Mouse (Mus musculus): Measurements from ENCODE around the gene Kif3c. TPM values are rescaled to one million over a fixed set of nuclear protein-coding genes. Genes with fewer than 3 reads are reported as not detected.

Kif3c gene
- polyA plus RNA-seq, 1 experiment from 2014 or later = 0.72 TPM

GRCm38 (mm10) chr12:3422786-3423185 lies 57.9 kb downstream of the Kif3c start:
- H3K9me3 ChIP-seq (replicated peaks; ENCODE audit: control insufficient read depth, low read length) = no peaks in the 10 kb centered on the region
- no peaks in the 10 kb centered on the region for H3K27me3 ChIP-seq (ENCODE audit: control insufficient read depth, insufficient read depth, low read depth, low read length)
- whole genome bisulfite sequencing (ENCODE audit: insufficient replicate concordance) = 79% methylated on average over 1 of the region's 1 CpGs
- H3K9ac ChIP-seq (ENCODE audit: low read depth, low read length) = no peak overlapping the region
- H3K4me1 ChIP-seq (ENCODE audit: control insufficient read depth, low read depth, low read length) = peaks cover 11% of the 10 kb centered on the region
- no peaks in the 10 kb centered on the region for H3K36me3 ChIP-seq (ENCODE audit: control insufficient read depth, insufficient read depth)
- H3K4me3 ChIP-seq (ENCODE audit: low read depth, low read length) = no peak overlapping the region
- no peak overlapping the region for H3K27ac ChIP-seq (ENCODE audit: low read length)
- no peak for ATAC-seq (ENCODE audit: low read depth)
- H3K4me2 ChIP-seq (ENCODE audit: low read depth, low read length) = no peak overlapping the region

GRCm38 (mm10) chr12:3424179-3424578 lies 59.2 kb downstream of the Kif3c start:
- H3K9ac ChIP-seq (ENCODE audit: low read depth, low read length) = no peak overlapping the region
- H3K27me3 ChIP-seq (ENCODE audit: control insufficient read depth, insufficient read depth, low read depth, low read length) = no peaks in the 10 kb centered on the region
- peaks cover 17% of the 10 kb centered on the region for H3K4me1 ChIP-seq (ENCODE audit: control insufficient read depth, low read depth, low read length)
- WGBS (ENCODE audit: insufficient replicate concordance) = 79% methylated on average over 2 of the region's 2 CpGs
- no peaks in the 10 kb centered on the region for H3K9me3 ChIP-seq (replicated peaks; ENCODE audit: control insufficient read depth, low read length)
- no peak for ATAC-seq (ENCODE audit: low read depth)
- H3K4me2 ChIP-seq (ENCODE audit: low read depth, low read length) = no peak overlapping the region
- H3K36me3 ChIP-seq (ENCODE audit: control insufficient read depth, insufficient read depth) = no peaks in the 10 kb centered on the region
- H3K4me3 ChIP-seq (ENCODE audit: low read depth, low read length) = no peak overlapping the region
- H3K27ac ChIP-seq (ENCODE audit: low read length) = no peak overlapping the region

GRCm38 (mm10) chr12:3425375-3426341 lies 60.7 kb downstream of the Kif3c start:
- 25% methylated on average over 15 of the region's 15 CpGs for WGBS (ENCODE audit: insufficient replicate concordance)
- Histone ChIP-seq H3K4me1 (ENCODE audit: control insufficient read depth, low read depth, low read length) (peaks cover 26% of the 10 kb centered on the region), H3K4me2 (ENCODE audit: low read depth, low read length) (peak overlapping the region; percentile 90), H3K4me3 (ENCODE audit: low read depth, low read length) (peak overlapping the region; percentile 98), H3K27ac (ENCODE audit: low read length) (peak overlapping the region; percentile 98), H3K27me3 (ENCODE audit: control insufficient read depth, insufficient read depth, low read depth, low read length) (no peaks in the 10 kb centered on the region), H3K9ac (ENCODE audit: low read depth, low read length) (peak overlapping the region; percentile 55), H3K9me3 (replicated peaks; ENCODE audit: control insufficient read depth, low read length) (no peaks in the 10 kb centered on the region), H3K36me3 (ENCODE audit: control insufficient read depth, insufficient read depth) (no peaks in the 10 kb centered on the region)
- ATAC-seq (ENCODE audit: low read depth) = no peak

GRCm38 (mm10) chr12:3426530-3427034 lies 61.6 kb downstream of the Kif3c start, which contains the start of gene Asxl2:
Gene Asxl2 (plus strand): TSS chr12:3426857.
- Histone ChIP-seq H3K27ac (ENCODE audit: low read length) (peak within 1 kb of the TSS; percentile 98), H3K4me2 (ENCODE audit: low read depth, low read length) (peak within 1 kb of the TSS; percentile 90), H3K27me3 (ENCODE audit: control insufficient read depth, insufficient read depth, low read depth, low read length) (no peaks in the 10 kb centered on the region), H3K9ac (ENCODE audit: low read depth, low read length) (peak within 1 kb of the TSS; percentile 99), H3K9me3 (replicated peaks; ENCODE audit: control insufficient read depth, low read length) (no peaks in the 10 kb centered on the region), H3K36me3 (ENCODE audit: control insufficient read depth, insufficient read depth) (no peaks in the 10 kb centered on the region), H3K4me3 (ENCODE audit: low read depth, low read length) (peak within 1 kb of the TSS; percentile 98), H3K4me1 (ENCODE audit: control insufficient read depth, low read depth, low read length) (peaks cover 26% of the 10 kb centered on the region)
- WGBS (ENCODE audit: insufficient replicate concordance) = under 1% methylated on average over 48 of the region's 53 CpGs
- ATAC-seq (ENCODE audit: low read depth) = peak; percentile 94

GRCm38 (mm10) chr12:3427067-3427889 lies 62.3 kb downstream of the Kif3c start:
- under 1% methylated on average over 61 of the region's 65 CpGs for WGBS (ENCODE audit: insufficient replicate concordance)
- Histone ChIP-seq H3K27me3 (ENCODE audit: control insufficient read depth, insufficient read depth, low read depth, low read length) (no peaks in the 10 kb centered on the region), H3K4me1 (ENCODE audit: control insufficient read depth, low read depth, low read length) (peaks cover 29% of the 10 kb centered on the region)

GRCm38 (mm10) chr12:3427891-3428775 lies 63.2 kb downstream of the Kif3c start:
- ATAC-seq (ENCODE audit: low read depth) = no peak
- Histone ChIP-seq H3K4me1 (ENCODE audit: control insufficient read depth, low read depth, low read length) (peaks cover 29% of the 10 kb centered on the region), H3K27ac (ENCODE audit: low read length) (peak overlapping the region; percentile 98), H3K4me2 (ENCODE audit: low read depth, low read length) (peak overlapping the region; percentile 90), H3K9me3 (replicated peaks; ENCODE audit: control insufficient read depth, low read length) (no peaks in the 10 kb centered on the region), H3K9ac (ENCODE audit: low read depth, low read length) (peak overlapping the region; percentile 99), H3K4me3 (ENCODE audit: low read depth, low read length) (peak overlapping the region; percentile 98), H3K27me3 (ENCODE audit: control insufficient read depth, insufficient read depth, low read depth, low read length) (no peaks in the 10 kb centered on the region), H3K36me3 (ENCODE audit: control insufficient read depth, insufficient read depth) (no peaks in the 10 kb centered on the region)
- 44% methylated on average over 11 of the region's 11 CpGs for WGBS (ENCODE audit: insufficient replicate concordance)

More at GRCm38 (mm10) chr12:3427067-3427889, 62.3 kb downstream of the Kif3c start:
- ATAC-seq (ENCODE audit: low read depth) = peak; percentile 39
- Histone ChIP-seq H3K36me3 (ENCODE audit: control insufficient read depth, insufficient read depth) (no peaks in the 10 kb centered on the region), H3K4me3 (ENCODE audit: low read depth, low read length) (peak overlapping the region; percentile 98), H3K9me3 (replicated peaks; ENCODE audit: control insufficient read depth, low read length) (no peaks in the 10 kb centered on the region), H3K4me2 (ENCODE audit: low read depth, low read length) (peak overlapping the region; percentile 90), H3K9ac (ENCODE audit: low read depth, low read length) (peak overlapping the region; percentile 99), H3K27ac (ENCODE audit: low read length) (peak overlapping the region; percentile 98)

- no peaks in the 10 kb centered on the region for H3K27me3 ChIP-seq (ENCODE audit: control insufficient read depth, insufficient read depth, low read depth, low read length)
- H3K36me3 ChIP-seq (ENCODE audit: control insufficient read depth, insufficient read depth) = no peaks in the 10 kb centered on the region
- H3K4me3 ChIP-seq (ENCODE audit: low read depth, low read length) = no peak overlapping the region
- no peaks in the 10 kb centered on the region for H3K9me3 ChIP-seq (replicated peaks; ENCODE audit: control insufficient read depth, low read length)
- H3K4me1 ChIP-seq (ENCODE audit: control insufficient read depth, low read depth, low read length) = peaks cover 25% of the 10 kb centered on the region
- 0 out of 2 replicates have a peak overlapping the region, but pooled peaks have one; percentile 1 for H3K4me2 ChIP-seq (ENCODE audit: low read depth, low read length)
- H3K27ac ChIP-seq (ENCODE audit: low read length) = no peak overlapping the region
- no peak overlapping the region for H3K9ac ChIP-seq (ENCODE audit: low read depth, low read length)
- WGBS (ENCODE audit: insufficient replicate concordance) = 58% methylated on average over 2 of the region's 2 CpGs
- no peak for ATAC-seq (ENCODE audit: low read depth)
Measured at GRCm38 (mm10) chr12:3429681-3430442, 64.9 kb downstream of the Kif3c start.

GRCm38 (mm10) chr12:3430443-3430753 lies 65.5 kb downstream of the Kif3c start:
- peaks cover 21% of the 10 kb centered on the region for H3K4me1 ChIP-seq (ENCODE audit: control insufficient read depth, low read depth, low read length)
- H3K4me3 ChIP-seq (ENCODE audit: low read depth, low read length) = no peak overlapping the region
- H3K36me3 ChIP-seq (ENCODE audit: control insufficient read depth, insufficient read depth) = no peaks in the 10 kb centered on the region
- ATAC-seq (ENCODE audit: low read depth) = no peak
- no peaks in the 10 kb centered on the region for H3K9me3 ChIP-seq (replicated peaks; ENCODE audit: control insufficient read depth, low read length)
- no peaks in the 10 kb centered on the region for H3K27me3 ChIP-seq (ENCODE audit: control insufficient read depth, insufficient read depth, low read depth, low read length)
- H3K4me2 ChIP-seq (ENCODE audit: low read depth, low read length) = no peak overlapping the region
- H3K9ac ChIP-seq (ENCODE audit: low read depth, low read length) = no peak overlapping the region
- H3K27ac ChIP-seq (ENCODE audit: low read length) = no peak overlapping the region
